Mouse (Mus musculus): Measurements from ENCODE around the gene 4930578G10Rik. TPM values are rescaled to one million over a fixed set of nuclear protein-coding genes. Genes with fewer than 3 reads are reported as not detected.

Gene 4930578G10Rik
- polyA plus RNA-seq, 1 experiment, result 0.23 TPM

DNA sequence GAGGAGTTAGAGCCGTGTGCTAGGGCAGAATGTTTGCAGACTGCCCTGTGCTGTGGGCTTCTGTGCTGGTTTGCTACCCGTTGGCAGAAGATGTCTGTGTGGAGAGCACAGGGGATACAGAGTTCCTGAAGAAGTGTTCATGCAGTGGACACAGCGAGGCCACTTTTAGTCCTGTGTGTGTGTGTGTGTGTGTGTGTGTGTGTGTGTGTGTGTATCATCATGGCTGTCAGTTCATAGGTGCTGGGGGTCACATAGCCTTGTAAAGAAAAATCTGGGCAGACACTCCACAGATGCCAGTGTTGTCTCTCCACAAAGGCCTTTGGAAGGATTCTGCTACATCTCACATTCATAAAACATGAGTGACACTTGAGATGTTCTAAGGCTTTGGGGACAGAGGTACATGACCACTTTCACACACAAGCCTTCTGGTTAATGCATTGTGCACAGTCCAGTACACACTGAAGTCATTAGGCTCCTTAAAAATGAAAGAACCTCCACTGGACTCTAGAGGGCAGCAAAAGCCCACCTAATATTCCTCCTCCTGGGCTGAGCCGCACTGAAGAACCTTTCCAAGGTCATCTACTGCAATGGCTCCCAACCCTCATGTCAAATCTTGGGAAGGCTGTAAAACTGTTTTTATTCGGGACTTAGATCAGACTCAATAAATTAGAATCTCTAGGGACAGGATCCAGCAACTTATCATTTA is 141.4 kb downstream of the 4930578G10Rik start:
- DNase-seq (ENCODE audit: low read depth), result peak; percentile 92
- peak; percentile 76 for TF ChIP-seq CTCF (IDR thresholded peaks at IDR 0.05; ENCODE audit: borderline replicate concordance, extremely low read depth, insufficient read depth, insufficient read length)
- TF ChIP-seq POLR2A (IDR thresholded peaks at IDR 0.05; ENCODE audit: borderline replicate concordance, extremely low read depth, insufficient read depth, insufficient read length, poor library complexity, severe bottlenecking), result no peak

DNA sequence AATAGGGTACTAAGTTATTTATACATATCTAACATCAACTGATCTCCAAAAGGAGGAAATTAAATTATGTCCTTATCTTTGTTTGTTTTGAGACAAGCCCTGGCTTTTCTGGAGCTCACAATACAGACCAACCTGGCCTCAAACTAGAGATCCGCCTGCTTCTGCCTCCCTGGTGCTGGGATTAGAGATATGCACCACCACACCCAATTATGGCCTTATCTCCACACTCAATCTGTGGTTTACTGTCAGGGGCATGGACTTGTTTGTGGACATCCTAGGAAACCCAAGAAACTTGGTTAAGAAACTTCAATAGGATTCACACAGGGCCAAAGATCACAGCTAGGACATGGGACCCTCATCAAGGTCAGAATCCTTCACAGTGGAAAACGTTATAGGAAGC is 142.3 kb downstream of the 4930578G10Rik start:
- DNase-seq (ENCODE audit: low read depth), result no peak
- TF ChIP-seq CTCF (IDR thresholded peaks at IDR 0.05; ENCODE audit: borderline replicate concordance, extremely low read depth, insufficient read depth, insufficient read length), result no peak
- TF ChIP-seq POLR2A (IDR thresholded peaks at IDR 0.05; ENCODE audit: borderline replicate concordance, extremely low read depth, insufficient read depth, insufficient read length, poor library complexity, severe bottlenecking), result no peak

DNA sequence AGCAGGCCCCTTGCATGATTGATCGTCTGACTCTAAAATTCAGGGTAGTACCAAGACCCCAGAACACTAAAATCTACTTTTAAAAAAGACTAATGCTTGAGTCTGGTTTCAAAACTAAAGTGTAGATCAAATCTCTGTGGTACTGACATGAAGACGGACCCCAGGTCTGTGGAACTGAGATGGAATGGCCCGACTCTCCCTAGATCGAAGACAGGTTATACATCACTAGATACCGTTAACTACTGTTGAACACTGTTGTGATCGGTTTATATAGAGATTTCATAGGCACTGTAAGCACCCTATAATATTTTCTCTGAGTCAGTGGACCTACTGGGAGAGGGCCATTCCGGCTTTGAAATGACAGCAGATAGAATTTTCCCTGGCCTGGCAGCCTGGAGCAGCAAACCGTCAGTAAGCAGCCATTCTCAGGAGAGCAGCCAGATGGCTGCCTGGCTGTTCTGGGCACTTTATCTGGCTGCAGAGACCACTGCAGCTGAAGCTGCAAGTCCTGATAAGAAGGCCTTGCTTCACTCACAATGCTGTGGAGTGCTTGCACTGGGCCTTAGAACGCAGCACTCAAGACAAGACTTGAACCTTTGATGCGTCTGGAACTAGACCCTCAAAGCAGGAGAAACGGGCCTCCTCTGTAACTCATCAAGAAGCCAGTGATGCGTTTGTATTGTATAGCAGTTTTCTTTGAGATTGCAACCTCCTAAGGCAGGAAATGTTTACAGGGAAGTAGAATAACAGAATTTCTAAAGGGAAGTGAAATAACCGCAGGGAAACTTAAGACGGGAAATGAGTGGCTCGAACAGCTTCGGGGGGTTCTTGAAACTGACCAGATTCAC is 144.7 kb downstream of the 4930578G10Rik start:
- peak; percentile 43 for DNase-seq (ENCODE audit: low read depth)
- no peak for TF ChIP-seq POLR2A (IDR thresholded peaks at IDR 0.05; ENCODE audit: borderline replicate concordance, extremely low read depth, insufficient read depth, insufficient read length, poor library complexity, severe bottlenecking)
- no peak for TF ChIP-seq CTCF (IDR thresholded peaks at IDR 0.05; ENCODE audit: borderline replicate concordance, extremely low read depth, insufficient read depth, insufficient read length)

DNA sequence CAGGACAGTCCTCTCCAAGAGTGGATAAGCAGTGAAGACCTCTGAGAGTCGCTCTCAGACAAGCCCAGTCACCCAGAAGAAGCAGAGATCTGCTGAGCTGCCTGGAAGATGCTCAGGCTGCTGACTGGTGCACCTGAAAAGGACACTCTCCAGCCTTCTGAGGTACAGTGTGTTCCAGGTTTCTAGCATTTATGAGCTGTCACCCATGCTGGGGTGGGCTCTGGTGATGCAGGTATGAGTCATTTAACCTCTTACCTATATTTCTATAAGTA is 145.3 kb downstream of the 4930578G10Rik start:
- DNase-seq (ENCODE audit: low read depth), result no peak
- TF ChIP-seq CTCF (IDR thresholded peaks at IDR 0.05; ENCODE audit: borderline replicate concordance, extremely low read depth, insufficient read depth, insufficient read length), result no peak
- no peak for TF ChIP-seq POLR2A (IDR thresholded peaks at IDR 0.05; ENCODE audit: borderline replicate concordance, extremely low read depth, insufficient read depth, insufficient read length, poor library complexity, severe bottlenecking)

DNA sequence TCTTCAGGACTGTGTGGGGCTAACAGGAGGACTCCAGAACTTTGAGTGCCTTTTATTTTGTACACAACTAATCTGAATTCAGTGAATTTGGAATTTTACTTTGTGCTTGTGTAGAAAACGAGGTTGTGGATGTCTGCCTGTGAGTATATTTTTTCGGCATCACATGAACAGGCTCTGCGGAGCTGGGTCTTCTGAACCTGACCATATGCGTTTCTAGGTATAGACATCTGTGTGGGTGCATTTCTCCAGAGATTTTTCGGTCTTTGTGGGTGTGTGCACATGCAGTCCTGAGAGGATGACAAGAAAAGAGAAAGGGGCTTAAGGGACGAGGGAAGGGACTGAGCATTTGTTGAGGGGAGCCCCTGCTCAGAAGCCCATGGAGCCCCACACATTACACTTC is 151.6 kb downstream of the 4930578G10Rik start:
- DNase-seq (ENCODE audit: low read depth), result no peak
- no peak for TF ChIP-seq CTCF (IDR thresholded peaks at IDR 0.05; ENCODE audit: borderline replicate concordance, extremely low read depth, insufficient read depth, insufficient read length)
- TF ChIP-seq POLR2A (IDR thresholded peaks at IDR 0.05; ENCODE audit: borderline replicate concordance, extremely low read depth, insufficient read depth, insufficient read length, poor library complexity, severe bottlenecking), result no peak

DNA sequence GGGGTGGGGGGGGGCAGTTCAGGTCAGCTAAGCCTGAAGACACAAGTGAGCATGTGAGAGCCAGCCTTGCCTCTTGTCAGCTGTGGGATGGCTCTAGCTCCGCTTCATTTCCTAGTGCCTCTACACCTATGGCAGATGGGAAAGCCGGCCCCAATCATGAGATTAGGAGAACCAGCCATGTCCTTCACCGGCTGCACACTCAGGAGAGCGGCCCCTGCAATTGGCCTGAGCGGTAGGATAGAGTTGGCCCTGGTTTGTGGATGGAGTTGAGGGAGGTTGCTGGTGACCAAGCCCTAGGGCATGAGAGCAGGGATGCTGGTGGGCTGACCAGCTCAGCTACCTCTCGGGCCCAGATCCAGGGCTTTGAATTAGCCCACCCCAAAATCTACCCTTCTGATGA is 153.5 kb downstream of the 4930578G10Rik start:
- no peak for DNase-seq (ENCODE audit: low read depth)
- TF ChIP-seq CTCF (IDR thresholded peaks at IDR 0.05; ENCODE audit: borderline replicate concordance, extremely low read depth, insufficient read depth, insufficient read length), result no peak

DNA sequence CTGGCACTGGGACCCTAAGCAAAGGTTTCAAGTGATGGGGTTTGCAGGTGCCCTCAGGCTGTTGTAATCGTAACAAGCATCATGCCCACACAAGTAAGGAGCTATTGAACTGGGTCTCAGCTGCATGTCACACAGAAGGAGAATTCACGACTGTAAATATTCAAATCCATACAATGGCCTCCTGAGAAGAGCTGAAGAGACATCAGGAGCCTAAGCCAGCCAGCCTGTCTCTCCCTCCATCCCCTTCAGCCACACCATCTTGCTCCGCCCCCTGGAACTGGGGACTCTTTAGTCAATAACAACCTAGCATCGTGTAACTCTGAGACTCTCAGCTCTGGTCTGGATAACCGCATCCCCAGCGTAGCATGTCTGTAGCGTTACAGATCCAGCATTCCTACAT is 155.8 kb downstream of the 4930578G10Rik start:
- DNase-seq (ENCODE audit: low read depth), result no peak
- TF ChIP-seq CTCF (IDR thresholded peaks at IDR 0.05; ENCODE audit: borderline replicate concordance, extremely low read depth, insufficient read depth, insufficient read length) (no peak), POLR2A (IDR thresholded peaks at IDR 0.05; ENCODE audit: borderline replicate concordance, extremely low read depth, insufficient read depth, insufficient read length, poor library complexity, severe bottlenecking) (no peak)

DNA sequence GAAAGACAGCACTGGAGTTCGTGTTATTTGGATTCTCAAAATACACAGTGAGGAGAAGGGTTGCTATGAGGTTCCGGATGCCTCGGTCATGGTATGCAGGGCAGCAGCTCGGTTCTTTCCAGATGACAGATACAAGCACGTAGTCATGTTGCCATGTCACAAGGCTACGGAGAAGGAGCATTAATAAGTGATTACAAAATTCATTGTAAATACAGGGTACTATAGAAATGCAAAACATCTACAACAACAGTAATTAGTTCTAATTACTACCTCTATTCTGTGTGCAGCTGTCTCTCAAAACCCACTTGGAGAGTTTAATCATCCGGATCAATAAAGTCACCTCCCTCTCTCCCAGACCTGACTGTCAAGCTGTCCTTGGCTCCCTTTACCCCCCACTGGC is 159.8 kb downstream of the 4930578G10Rik start:
- peak; percentile 53 for DNase-seq (ENCODE audit: low read depth)
- no peak for TF ChIP-seq CTCF (IDR thresholded peaks at IDR 0.05; ENCODE audit: borderline replicate concordance, extremely low read depth, insufficient read depth, insufficient read length)

Other genes starting within 250 kb of the 4930578G10Rik start
- gene Fam205a2, start 207.4 kb upstream of the 4930578G10Rik start, polyA plus RNA-seq (2012; rRNA removed), result 1.1 TPM in 1 of 2 replicates, not detected in the other
- not detected in 2 replicates for gene Gm10591, start 123.3 kb upstream of the 4930578G10Rik start, polyA plus RNA-seq (2012; rRNA removed)
- 0.13 TPM in 1 of 2 replicates, not detected in the other for gene Gm2564, start 105.8 kb upstream of the 4930578G10Rik start, polyA plus RNA-seq (2012; rRNA removed)
- gene Ccl27b, start 80.3 kb upstream of the 4930578G10Rik start, polyA plus RNA-seq (2012; rRNA removed), result not detected in 2 replicates
- 0.10 and 0.13 TPM in 2 replicates for gene Il11ra2, start 73.7 kb upstream of the 4930578G10Rik start, polyA plus RNA-seq (2012; rRNA removed)
- gene Ccl19, start 21.0 kb downstream of the 4930578G10Rik start, polyA plus RNA-seq (2012; rRNA removed), result not detected in 2 replicates
- gene Ccl21a, start 38.4 kb downstream of the 4930578G10Rik start, polyA plus RNA-seq (2012; rRNA removed), result 1.9 and 2.2 TPM in 2 replicates
- 0.03 TPM in 1 of 2 replicates, not detected in the other for gene Fam205a1, start 118.3 kb downstream of the 4930578G10Rik start, polyA plus RNA-seq (2012; rRNA removed)
- 0.01 and 0.05 TPM in 2 replicates for gene Gm12394, start 121.2 kb downstream of the 4930578G10Rik start, polyA plus RNA-seq (2012; rRNA removed)
- gene Fam205c, start 138.7 kb downstream of the 4930578G10Rik start, polyA plus RNA-seq (2012; rRNA removed), result not detected in 2 replicates
- 42.3 and 58.2 TPM in 2 replicates for gene Phf24, start 181.1 kb downstream of the 4930578G10Rik start, polyA plus RNA-seq (2012; rRNA removed)
- gene Dnajb5, start 214.3 kb downstream of the 4930578G10Rik start, polyA plus RNA-seq (2012; rRNA removed), result 72.1 and 101 TPM in 2 replicates
- not detected in 2 replicates for gene 1700022I11Rik, start 234.1 kb downstream of the 4930578G10Rik start, polyA plus RNA-seq (2012; rRNA removed)